Mouse (Mus musculus): ENCODE measurements around the gene Ugt1a5.

Gene Ugt1a5

DNA sequence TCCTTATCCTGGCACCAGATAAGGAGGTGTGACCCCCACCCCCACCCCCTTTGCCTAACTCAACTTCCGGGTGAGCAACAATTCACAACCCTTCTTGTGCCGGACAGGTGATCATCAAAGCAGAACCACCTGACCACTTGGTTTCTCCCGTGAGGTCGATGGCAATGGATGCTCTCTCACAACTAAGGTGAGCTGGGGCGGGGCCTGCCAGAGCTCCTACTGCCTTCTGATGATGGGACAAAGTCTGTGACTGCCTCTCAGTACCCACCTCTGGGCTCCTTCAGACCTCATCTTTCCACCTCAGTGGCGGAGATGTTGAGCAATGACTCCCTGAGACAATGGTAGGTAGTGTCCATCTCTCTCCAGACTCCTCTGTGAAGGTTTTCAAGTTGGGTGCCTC is 80.1 kb downstream of the Ugt1a5 start:
- no peak for DNase-seq

DNA sequence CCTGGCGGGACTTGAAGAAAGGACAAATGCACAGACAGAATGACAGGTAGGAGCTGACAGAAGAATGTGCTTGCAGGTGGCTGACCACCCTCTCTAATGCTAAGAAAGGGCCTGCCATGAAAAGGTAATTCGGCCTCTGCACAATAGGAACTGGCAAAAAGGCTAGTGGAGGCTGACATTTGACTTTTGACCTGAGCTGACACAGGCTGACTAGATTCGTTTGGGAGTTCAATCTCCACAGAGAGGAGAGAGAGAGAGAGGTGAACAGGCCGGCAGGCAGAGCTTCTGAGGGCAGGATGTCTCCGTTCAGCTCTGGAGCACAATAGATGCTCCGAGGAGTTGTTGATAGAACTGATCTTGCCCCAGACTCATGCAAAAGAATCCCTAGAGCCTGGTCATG is 80.6 kb downstream of the Ugt1a5 start:
- DNase-seq: no peak

DNA sequence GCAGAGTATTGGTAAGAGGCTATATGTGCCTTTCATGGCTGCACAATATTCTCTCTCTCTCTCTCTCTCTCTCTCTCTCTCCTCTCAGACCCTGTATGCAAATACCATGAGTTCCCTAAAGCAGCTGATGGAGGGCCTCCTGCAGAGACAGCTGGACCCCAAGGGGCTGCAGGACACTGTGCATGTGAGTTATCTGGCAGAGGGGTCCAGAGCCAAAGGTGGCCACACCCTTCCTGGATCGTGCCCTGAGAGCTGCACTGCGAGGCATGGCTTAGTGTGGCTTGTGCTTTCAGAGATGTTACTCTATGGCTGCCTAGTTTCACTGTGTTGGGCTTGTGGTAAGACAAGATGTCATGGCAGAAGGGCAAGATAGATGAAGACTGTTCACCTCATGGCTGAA is 81.8 kb downstream of the Ugt1a5 start:
- no peak for DNase-seq

DNA sequence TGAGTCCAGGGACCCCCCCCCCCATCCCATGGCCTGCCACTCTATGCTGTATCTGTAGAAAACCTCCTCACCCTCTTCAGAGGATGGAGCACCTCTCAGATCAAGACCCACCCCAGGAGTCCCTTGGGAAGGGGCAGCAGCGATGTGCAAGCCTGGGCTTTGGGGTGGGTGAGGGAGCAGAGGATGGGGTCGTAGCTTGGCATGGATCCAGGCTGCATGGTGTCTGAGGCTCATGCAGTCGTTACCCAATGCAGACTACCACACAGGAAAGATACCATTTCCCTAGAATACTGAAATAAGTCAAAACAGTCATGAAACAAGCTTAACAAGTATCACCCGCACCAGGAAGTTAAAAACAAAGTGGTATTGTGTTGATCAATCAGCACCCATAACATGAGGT is 82.8 kb downstream of the Ugt1a5 start:
- no peak for DNase-seq

DNA sequence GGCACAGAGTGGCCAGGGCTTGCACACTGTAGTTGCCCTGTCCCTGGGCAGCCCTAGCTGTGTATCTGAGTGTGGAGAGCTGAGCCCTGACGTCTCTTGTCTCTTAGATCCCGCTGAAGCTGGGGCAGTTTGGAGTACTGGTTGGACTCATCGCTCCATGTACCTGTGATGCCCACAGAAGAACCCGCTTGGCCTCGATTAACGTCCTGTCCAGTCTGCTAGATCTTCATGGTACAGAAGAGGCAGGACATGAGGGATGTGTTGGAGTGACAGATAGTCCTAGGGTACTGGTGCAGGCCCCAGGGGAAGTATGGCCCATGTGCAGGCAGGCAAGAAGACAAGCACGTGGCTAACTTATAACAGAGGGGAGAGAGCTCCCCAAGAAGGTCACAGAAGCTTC is 83.8 kb downstream of the Ugt1a5 start:
- no peak for DNase-seq

DNA sequence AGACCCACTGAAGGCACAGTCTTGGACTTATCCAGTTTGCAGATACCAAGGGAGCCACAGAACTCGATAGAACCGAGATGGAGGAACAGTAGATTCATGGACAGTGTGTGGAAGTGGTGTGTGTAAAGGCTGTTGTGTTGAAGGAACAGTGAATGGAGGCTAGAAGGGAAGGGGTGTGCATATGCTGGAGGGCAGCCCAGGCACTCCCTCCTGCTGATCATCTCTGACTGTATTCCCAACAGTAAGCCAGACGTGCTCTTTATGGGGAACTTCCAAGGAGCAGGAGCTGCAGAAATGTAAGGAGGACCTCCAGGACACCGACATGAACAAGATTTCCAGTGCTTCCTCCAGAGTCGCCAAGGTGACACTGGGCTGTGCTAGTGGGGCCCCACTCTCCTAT is 84.2 kb downstream of the Ugt1a5 start:
- no peak for DNase-seq

DNA sequence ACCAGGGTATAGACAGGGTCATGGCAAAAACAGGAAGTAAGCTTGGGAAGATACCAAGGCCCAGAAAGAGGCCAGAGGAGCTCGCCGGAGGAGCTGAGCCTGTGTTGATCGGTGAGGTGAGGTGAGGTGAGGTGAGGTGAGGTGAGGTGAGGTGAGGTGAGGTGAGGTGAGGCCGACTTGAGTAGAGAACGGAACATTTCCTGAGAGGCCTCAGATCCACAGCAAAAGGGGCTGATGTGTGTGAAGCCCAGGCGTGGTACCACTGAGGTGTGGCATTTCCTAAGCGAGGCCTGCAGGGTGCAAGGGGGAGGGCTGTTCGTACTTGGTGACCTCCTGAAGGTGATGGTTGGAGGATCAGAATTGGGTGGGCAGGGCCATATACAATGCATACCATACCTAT is 87.3 kb downstream of the Ugt1a5 start:
- DNase-seq: no peak

DNA sequence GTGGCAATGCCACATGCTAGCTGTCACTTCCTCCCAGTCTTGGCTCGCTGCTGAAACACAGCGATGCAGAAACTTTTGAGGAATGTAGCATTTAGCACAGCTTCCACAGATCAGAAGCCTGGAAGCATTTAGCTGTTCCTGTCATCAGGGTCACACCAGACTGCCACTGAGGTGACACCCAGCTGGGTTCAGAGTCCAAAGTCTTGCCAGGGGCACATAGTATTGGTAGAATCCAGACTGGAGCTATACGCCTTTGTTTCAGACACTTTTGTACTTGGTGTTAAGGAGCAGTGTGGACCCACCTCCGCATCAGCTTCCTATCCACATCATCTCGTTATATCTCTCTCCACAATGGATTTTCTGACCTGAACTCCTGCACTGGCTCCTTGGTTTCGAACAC is 87.7 kb downstream of the Ugt1a5 start:
- DNase-seq: no peak

DNA sequence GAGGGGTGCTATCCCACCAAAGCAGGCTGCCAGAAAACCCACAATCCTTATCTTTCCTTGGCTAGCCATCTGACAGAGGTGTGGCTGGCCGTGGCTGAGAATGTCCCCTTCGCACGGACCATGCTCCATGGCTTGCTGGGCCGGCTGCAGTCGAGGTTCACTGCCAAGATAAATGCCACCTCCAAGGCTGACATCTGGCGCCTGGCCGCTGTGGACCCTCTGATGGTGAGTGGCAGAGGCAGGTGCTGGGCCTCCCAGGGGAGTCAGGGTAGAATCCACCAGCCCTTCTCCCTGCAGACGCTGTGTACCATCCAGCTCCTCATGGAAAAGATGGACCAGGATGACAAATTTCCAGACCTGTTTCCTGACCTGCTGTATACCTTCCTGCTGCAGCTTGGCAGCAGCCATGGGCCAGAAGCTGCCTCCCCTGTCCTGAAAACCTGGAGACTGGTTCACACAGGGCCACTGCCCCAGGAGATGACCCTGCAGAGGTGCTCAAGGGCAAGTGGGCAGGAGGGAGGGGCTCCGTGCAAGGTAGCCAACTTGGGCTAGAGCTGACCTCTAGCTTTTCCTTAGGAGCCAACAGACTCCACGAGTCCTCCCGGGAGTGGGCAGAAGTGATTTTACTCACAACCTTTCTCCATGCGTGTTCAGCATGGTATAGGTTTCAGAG is 89.1 kb downstream of the Ugt1a5 start:
- DNase-seq: no peak

DNA sequence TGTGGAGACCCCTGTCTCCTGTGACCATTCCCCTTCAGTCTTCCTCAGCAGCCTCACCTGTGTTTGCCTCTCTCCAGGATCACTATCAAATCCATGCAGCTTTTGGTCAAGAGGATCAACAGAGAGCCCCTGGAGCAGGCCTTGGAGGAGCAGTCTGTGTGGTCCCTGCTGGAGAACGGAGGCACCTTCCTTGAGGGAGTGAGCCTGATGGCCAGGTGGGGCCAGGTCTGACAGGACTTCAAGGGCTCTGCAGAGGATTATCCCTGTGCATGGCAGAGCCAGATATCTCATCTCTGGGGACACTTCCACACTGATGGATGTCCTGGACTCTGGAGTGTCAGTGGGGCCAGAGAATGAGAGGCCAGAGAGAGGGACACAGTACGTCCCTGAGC is 89.7 kb downstream of the Ugt1a5 start:
- DNase-seq: no peak

DNA sequence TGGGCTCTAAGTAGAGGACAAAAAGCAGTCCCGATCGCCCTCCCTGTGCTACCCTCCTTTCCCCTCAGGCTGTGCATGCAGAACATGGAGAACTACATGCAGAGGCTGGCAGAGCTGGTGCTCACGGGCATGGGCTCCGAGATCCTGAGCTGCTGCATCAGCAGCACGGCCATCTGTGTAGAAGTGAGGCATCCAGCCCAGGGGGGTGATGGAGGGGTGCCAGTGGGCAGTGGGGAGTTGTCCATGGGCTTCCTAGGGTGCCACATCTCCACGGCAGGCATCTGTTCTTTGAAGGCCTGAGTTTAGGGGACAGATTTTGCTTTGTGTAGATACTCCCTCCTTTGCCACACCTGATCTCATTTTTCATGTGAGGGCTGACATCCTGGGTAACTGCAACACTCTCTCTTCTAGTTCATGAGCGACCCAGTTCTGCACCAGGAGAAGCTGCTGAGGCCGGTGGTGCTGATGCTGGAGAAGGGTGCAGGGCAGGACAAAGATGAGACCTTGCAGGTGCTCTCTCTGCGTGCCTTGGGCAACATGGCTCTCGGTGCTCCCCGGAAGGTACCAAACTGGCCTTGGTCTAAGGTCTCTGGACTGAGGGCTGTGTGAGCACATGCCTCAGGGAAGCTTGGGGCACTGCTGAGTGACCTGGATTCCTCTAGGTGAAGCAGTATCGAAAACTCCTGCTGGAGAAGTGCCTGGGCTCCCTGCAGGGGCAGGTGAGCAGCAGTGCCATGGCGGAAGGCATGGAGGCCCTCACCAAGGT is 90.4 kb downstream of the Ugt1a5 start:
- DNase-seq: no peak

DNA sequence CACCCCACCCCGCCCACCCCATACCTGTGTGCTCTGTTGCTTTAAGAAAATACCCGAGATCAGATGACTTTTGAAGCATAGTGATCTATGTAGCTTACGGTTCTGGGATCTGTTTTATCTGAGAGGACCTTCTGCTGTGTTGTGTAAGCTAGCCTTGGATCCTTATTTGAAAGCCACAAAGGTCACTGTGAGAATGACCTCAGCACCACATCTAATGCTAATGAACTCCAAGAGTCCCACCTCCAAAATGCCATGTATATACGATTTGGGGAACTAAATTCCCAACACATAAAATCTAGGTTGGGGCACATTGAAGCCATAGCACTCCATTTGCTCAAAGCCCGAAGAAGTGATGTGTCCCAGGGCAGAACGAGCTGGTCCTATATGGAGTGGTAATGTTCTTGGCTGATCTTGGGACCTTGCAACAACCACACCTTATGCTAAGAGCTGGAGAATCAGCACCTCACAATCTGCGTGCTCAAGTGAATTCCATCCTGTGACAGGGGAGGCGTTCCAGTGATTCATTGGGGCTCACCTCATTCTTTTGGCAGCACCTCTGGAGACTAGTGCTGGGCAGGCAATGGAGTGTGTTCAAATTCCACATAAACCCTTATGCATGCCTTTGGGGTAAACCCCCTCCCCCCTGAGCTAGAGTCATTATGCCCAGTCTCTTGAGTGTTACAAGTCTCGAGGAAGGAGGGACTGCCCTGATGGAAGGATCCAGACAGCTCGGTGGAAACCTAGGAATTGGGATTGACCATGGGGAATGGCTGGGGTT is 91.3 kb downstream of the Ugt1a5 start:
- no peak for DNase-seq

DNA sequence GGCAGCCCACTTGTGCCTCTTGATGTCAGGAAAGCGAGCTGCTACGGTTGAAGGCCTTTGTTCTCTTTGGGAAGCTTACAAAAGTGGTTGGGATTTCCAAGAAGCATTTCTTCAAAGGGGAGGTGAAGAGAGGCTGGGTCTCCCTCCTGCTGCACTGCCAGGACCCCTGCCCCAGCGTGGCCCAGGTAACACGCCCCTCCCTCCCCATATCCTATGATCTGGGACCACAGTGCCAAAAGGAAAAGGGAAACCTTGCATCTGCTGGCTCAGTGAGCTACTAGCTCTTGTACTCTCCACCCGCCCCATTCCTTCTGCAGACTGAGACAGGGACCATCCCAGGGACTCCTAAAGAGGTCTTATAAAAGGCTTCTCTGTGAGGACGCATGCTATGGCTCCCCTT is 91.9 kb downstream of the Ugt1a5 start:
- no peak for DNase-seq

DNA sequence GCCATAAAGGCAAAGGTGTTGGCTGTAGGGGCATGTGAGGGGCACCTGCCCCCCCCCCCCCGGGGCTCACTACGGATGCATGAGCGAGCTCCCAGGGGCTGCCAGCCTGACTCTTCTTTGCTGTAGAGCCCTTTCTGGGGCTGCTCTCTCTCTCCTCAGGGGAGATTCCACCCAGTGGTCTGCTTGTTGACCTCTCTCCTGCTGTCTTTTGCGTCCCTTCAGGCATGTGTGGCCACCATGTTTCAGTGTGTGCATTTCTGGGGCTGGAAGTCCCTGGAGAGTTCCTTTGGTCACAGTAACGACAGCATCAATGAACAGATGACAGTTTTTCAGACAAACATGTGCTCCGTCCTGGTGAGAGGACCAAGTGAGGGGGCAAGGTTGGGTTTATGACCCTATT is 92.5 kb downstream of the Ugt1a5 start:
- DNase-seq: no peak

DNA sequence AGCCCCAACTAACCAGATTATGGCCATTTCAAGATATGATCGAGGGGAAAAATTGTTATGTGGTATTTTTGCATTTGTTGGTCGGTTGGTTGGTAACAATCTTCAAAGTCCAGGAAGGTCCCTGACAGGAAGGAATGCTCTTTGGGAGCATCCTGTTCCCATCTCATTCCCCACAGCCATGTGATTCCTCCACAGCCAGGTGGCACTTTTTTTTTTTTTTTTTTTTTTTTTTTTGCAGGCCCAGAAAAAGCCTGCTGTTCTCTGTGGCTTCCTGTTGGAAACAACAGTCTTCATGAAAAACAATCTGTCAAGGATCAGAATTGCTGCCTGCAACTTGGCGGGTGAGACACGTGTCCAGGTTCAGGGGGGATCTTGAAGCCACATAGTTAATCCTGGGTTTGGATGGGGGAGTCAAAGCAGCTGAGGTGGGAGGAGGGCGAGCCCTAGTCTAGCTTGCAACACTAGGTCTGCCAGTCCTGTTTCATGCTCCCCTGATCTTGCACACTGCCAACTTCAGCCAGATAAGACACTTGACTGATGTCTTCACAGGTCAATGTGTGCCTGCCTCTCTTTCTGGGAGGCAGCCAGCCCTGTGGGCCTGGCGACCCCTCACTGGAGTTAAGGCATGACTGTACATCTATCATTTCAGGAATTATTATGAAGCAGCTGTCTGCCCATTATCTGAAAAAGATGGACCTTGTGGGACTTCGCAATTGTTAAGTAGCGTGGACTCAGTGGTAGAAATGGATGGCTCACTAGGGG is 93.2 kb downstream of the Ugt1a5 start:
- DNase-seq: no peak

DNA sequence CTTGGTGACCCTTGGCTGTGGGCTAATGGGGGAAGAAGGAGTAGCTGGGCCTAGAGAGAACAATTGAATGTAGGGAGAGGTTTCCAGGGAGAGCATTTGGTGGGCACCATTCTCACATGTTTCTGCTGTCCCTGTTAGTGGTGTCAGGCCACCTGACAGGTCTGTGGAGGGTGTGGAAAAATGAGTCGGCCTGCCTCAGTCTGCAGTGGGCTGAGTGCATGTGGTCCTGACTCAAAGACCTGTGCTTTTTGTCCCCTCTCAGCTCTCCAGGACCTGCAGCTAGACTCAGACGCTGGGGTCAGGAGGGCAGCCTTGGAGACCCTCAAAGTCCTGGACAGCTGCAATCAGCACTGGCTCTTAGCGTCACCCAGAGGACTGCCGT is 93.8 kb downstream of the Ugt1a5 start:
- no peak for DNase-seq

DNA sequence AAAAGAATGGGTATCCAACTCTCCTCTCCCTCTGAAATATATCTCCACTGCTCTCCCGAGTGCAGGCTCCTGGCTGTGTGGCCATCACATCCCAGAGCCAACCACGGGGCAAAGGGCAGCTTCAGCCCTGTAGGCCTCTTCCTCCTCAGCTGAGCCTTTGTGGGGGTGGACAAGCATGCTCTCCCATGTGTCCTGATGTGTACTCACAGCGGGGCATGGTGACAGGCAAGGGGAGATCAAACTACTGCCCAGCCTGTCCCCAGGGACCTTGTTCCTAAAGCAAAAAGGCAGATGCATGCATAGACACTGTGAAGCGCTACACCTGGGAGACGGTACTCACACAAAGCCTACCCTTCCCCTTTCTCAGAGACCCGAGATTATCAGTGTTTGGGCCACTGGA is 94.3 kb downstream of the Ugt1a5 start:
- DNase-seq: no peak

DNA sequence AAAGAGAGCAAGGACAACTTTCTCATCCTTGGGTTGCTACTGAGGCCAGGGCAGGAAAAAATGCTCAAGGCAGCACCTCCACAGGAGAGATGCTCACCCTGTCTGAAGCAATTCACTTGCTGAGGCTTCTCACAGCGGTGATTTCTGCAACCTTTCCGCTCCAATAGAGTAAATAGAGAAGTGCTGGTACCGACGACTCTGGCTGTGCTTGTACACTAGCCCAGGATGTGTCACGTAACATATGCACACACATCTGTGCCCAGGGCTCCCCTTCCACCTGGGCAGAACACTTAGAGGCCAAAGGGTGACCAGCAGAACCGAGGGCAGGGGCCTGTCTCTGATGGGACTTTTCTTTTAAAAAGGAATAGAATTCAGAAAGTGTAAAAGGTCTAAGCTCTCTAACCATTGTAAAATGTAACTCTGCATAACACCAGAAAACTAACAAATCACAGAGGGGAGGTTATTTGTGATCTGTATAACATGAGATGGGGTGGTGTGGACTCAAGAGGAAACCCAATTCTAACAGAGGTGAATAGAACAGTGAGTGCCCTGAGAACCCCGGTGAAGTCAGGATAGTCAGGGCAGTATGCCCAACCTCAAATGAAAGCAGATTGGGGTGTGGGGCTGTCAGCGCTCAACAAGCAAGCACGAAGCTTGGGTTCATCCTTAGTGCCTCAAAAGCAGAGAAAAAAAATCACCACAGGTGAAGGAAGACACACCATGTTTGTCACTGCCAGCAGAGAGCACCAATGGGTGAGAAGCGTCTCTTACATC is 95.0 kb downstream of the Ugt1a5 start:
- DNase-seq: no peak

DNA sequence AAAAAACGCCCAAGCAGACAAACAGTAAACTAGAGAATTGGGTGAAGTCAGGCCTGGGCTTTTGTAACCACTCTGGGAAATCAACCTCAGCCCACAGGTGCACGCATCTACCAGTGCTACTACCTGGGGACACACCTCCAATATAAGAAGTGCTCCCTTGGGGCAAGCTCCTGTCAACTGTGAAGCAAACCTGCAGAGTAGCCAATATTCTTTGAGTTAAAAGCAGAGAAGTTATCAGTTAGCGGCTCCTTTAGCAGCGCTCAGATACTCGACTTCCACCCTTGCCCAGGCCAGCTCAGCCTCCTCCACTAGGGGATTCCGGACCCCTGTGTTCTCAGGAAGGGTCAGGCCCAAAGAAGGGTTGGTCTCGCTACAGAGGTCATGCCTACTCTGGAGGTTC is 95.9 kb downstream of the Ugt1a5 start:
- no peak for DNase-seq

DNA sequence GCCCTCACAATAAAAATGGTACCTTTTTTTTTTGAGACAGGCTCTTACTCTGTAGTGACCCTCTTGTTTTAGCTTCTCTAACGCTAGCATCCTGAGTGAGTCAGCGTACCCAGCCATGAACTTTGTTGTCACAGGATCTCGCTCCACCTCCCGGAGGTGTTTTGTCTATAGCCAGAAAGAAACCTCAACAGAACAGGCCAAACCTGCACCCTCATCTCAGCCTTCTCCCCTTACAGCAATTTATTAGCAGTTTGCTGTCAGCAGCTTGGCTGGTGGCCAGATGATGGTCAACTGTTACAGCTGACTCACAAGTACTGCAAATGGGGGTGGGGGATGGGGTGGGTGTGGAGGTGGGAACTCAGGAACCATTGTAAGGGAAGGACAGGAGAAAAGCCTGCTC is 96.4 kb downstream of the Ugt1a5 start:
- no peak for DNase-seq

DNA sequence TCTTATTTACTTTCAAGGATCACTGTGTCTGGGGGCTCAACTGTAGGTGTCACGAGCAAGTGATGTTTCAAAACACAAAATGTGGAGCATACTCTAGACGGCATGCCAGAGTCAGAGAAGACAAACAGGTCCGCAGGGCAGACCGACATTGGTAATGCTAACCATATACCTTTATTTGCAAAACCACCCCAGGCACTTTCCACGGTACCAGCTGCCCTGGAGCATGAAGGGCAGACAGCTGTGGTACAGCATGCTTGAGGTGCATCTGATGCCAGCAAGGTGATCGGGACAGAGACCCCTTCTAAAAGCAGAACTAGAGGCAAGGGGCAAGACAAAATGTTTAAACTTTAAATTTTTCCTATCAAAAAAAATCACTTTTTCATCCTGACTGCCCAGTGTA is 97.1 kb downstream of the Ugt1a5 start:
- no peak for DNase-seq

DNA sequence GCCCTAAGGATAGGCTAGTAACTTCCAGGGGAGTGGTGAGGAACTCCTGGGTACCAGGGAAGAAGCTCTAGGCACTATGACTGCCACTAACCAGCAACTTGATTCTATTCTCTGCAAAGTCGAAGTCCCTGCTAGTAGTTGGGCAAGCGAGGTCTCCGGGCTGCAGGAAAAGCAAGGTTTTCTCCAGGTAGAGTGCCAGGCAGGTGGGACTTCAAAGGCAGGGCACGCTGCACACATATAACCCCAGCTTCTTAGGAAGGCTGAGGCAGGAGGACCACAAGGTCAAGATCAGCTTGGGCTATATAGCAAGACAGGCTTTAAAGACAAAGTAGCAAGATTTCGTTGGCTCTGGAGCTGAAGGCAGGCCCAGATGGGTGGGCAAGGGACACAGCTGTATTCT is 98.0 kb downstream of the Ugt1a5 start:
- DNase-seq: no peak
